Mouse (Mus musculus) heart, postnatal 0 days (tissue): Measurements from ENCODE around the gene Gm5129.

ENCODE experiments used
- CTCF ChIP-seq: IDR thresholded peaks from 2 replicates; pipeline ENCODE4 v1.5.1; 2016; ENCODE audit warnings: antibody characterized with exemption, control low read depth, low read depth
- EP300 ChIP-seq: IDR thresholded peaks from 2 replicates; pipeline ENCODE4 v1.6.1; 2016; ENCODE audit warnings: antibody characterized with exemption, low read depth

DNA sequence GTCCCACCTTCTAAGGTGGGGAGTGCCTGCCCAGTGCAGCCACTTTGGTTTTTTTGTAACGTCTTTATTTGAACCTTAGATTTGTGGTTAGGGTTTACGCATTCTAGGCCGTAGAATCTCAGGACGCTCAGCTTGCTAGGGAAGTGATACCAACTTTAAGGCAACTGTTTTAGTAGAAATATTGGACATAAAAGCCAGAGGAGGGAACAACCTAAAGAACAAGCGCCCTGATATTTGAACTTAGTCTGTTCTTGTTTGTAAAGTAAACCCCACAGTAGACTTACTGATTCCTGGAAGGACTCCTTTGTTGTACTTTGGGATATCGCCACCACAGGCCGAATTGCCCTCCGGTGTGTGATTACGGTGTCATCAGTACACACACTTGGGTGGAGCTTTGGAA lies 1.2 kb upstream of the Gm5129 start:
- TF ChIP-seq CTCF (no peak), EP300 (no peak)
